Mouse (Mus musculus): ENCODE measurements around the gene Synpr.

Synpr gene

DNA sequence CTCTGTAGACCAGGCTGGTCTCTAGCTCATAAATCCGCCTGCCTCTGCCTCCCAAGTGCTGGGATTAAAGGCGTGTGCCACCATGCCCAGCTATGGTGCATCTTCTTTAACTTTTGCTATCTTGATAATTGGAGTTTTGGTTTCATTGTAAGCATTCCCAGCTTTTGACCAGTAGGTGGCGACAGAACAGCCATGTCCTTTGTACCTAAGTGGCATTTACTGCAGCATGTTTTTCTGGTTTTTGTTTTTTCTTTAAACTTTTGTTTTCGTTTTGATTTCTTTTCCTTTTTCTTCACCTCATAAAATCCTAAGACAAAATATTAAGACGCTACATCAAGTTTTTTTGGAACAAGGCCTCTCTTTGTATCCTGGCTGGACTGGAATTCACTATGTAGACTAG lies 69.6 kb downstream of the Synpr start:
- no peak for DNase-seq (ENCODE audit: extremely low read depth, low read depth)

DNA sequence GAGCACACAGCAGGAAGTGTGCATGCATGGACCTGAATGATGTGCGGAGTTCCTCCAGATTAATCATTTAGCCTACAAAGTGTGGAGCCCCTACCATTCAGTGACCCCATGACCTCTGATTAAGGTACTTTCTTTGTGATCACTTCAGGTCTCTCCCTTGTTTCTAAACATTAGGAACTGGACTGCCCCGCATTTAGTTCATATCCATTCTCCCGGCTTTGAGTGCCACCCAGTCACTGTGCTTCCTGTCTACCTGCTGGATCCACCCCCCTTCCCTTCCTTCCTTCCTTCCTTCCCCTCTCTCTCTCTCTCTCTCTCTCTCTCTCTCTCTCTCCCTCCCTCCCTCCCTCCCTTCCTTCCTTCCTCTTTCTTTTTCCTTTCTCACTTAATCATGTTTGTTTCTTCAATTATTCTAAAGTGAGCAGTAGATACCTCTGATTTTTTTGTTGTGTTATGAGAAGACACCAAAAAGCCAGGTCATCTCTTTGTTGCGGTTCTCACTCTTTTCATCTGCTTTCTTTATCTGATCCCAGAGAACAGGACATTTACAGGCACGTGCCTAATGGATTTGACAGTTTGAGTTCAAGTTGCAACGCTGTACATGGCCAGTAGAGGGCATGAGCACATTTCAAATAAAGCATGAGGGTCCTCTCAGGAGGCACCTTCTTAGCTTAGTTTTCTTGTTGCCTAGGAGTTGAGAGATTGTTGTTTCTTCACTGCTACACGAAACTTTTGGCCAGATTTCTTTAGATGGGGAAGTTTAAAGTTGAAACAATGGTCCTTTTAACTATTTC lies 71.2 kb downstream of the Synpr start:
- DNase-seq (ENCODE audit: extremely low read depth, low read depth) = peak; percentile 23

DNA sequence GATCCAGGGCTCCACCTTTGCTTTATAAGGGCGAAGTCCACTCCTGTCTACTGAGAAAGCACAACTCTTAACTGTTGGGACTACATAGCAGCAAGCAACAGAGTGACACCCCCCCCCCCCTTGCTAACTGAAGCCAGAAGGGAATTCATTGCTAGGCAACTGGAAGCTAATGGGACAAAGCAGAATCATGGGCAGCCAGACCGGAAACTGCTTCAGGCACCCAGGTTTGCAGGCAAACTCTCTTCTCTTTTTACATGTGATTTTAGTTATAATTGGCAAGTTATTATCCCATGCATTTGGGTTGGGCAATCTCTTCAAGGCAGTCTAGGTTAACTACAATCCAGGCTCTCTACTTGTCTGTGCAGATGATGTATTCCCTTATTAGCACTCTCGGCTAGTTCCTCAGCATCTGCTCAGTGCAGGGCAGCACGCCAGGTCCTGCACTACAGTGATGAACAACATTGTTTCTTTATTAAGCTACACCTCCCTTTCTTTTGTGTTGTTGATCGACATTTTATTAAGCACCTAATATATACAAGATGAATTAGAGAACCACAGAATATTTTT lies 72.6 kb downstream of the Synpr start:
- no peak for DNase-seq (ENCODE audit: extremely low read depth, low read depth)

DNA sequence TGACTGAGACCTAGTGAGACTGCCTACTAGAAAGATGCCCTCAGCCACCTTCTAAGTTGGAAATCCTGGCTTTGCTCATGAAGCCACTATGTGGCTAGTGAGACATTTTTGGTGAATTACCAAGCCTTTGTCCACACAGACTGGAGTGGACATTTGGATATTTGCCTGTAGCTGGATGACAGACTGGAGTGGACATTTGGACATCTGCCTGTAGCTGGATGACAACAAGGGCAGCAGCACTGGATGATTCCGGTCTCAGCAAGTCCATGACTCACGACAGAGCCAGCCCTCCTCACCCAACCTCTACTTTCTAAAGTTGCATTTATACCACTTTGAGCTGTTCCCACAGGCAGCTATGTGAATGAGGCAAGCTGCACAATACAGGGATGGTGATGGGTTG lies 73.5 kb downstream of the Synpr start:
- DNase-seq (ENCODE audit: extremely low read depth, low read depth) = no peak

DNA sequence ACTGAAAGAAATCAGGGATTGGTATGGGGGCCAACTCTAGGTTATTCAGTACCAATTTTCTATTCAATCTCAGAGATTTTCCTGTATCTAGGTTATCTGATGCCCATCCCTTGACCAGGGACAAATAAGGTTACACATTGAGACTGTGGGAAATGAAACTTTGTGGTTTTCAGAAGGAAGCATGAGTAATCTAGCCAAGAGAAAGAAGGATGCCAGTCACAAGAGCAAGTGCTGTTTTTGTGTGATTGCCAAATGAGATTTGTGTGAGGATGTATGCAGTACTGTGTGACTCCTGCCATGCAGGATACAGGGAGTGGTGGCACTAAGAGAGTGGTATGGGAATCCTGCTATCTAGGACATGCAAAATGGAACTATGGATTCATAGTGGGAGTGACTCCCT lies 76.6 kb downstream of the Synpr start:
- no peak for DNase-seq (ENCODE audit: extremely low read depth, low read depth)

DNA sequence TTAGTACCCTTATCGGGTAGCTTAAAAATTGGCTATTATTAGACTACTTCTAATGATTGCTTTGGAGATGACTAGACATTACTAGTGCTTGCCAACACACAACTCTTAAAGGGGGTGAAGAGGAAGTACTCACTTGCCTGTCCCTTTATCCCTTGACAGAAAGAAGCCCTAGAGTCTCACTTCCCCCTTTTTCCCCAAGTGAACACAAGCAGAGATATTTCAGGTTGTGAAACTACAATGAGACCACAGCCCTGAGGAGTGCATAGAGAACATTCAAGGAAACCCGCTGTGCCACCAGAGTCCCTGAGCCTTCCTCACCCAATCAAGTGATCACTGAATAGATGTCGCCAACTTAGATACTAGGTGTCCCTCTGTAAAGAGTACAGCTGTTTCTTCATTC lies 77.1 kb downstream of the Synpr start:
- no peak for DNase-seq (ENCODE audit: extremely low read depth, low read depth)

DNA sequence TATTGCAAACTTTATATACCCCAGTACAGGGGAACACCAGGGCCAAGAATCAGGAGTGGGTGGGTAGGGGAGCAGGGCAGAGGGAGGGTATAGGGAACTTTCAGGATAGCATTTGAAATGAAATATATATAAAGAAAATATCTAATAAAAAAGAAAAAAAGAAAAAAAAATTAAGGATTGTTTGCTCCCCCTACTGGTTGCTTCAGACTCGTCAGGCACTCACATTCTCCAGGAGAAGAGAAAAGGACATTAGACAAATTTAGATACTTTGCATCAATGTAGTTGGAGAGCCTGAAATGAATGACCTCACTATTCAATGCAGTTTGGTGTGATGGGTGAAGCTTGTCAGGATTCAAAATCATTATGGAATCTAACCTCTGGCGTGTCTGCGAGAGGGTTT lies 83.7 kb downstream of the Synpr start:
- no peak for DNase-seq (ENCODE audit: extremely low read depth, low read depth)

DNA sequence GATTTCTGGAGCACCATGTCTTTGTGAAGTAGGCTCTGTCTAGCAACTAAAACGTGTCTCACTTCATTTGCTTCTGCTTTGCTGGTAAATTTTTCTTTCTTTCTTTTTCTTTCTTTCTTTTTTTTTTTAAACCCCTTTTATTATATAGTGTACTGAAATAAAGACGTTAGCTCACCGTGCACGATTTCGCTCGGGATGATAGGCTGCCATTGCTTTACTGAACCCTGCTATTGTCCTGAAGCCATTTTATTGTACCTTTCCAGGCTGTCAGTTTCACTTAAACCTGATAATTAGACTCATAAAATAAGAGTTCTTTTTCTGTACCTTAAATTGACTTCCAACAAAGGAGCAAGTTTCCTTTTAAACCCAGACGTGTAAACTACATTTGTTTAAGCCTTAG lies 104.5 kb downstream of the Synpr start:
- DNase-seq (ENCODE audit: extremely low read depth, low read depth) = no peak

DNA sequence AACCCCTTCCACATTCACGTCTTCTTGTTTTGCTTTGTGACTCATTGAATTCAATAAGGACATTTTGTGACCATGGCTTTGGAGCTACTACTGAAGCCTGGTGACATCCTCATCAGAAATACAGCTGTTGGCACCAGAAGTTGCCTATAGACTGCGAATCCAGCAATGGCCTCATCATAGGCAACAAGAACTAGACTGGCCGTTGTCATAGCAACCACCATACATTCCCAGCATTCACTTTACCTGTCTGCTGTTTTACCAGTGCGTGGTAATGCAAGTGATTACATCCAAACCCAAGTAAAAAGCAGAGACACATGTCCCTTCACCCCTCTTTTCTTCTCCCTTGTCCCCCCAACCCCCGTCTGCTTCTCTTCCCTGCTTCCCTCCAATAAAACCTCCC lies 105.4 kb downstream of the Synpr start:
- DNase-seq (ENCODE audit: extremely low read depth, low read depth) = no peak

DNA sequence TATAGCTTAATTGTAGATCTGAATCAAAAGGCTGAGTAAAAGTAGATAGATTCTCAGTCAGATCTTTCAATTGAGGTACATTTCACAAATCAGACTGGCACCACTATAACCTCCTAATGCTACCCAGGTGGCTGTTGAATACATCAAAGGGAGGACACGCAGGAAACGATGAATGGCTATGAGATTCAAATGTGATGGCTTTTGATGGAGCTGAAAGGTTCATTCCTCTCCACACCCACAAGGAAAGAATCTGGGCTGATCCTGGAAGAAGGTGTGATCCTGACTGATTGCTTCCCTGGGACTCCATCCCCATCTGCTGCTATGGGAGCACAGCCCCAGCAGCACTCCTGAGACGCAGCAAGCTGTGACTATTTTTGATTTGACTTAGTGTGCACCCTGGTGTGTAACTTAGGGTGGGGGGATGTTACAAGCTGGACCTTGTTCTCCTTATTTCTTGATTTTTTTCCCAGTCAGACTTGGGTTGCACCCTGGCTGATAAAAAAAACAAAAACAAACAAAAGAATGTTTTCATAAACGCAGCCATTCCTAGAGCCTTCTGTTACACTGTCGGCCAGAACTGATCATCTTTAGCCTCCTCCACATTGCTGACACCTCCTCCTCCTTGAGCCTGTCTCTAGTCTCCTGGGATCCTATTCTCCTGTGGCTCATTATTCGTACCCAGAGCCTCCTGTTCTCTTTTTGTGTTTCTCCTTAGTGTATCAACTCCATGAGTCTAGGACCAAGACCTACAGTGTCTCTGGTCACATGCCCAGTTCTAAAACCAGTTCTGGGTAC lies 114.8 kb downstream of the Synpr start:
- DNase-seq (ENCODE audit: extremely low read depth, low read depth) = no peak

DNA sequence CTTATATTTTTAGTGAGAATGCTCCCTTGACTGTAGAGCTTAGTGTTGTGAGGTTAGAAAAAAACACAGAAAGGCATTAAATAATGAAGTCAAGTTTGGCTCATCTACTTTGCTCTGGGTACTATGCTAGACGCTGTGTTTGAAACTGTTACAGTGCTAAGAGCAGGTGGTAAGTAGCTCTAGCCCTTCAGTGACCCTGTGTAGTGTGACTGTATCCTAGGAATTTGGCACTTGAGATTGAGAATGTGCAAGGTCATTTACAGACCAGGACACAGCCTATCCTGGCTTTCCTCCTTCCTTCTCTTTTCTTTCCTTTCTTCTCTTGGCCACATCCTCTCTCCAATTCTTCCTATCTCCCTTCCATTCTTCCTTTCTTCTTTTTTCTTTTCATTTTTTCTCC lies 127.1 kb downstream of the Synpr start:
- no peak for DNase-seq (ENCODE audit: extremely low read depth, low read depth)

DNA sequence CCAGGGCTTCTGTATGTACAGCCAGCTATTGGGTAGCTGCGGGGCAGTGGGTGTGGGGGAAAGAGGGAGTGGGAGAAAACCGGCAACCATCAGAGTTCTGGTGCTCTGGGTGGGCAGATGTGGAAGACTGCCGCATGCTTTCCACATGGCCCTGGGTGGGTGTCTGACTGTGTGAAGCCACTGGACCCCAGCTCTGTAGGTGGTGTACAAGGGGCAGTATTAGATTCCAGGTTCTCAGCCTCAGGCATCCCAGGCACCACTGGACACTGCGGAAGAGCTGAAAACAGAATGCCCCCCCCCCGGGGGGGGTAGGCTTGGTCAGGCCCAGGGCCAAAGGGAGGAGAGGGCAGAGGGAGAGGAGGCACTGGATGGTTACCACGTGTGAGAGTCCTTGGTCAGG lies 156.1 kb downstream of the Synpr start:
- no peak for DNase-seq (ENCODE audit: extremely low read depth, low read depth)

DNA sequence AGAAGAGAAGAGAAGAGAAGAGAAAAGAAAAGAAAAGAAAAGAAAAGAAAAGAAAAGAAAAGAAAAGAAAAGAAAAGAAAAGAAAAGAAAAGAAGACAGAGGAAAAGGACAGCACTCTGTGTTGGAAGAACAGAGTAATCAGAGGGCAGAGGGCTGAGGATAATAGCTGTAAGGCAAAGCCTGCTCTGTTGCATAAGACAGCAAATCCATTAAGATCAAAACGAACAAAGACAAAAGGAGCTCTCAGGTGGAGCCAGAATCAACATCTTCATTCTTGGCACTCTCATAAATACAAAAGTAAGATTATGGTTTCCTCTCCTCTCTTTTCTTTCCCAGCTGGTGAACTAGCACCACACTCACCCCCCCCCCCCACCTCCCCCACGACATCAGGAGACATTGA lies 160.3 kb downstream of the Synpr start:
- DNase-seq (ENCODE audit: extremely low read depth, low read depth) = no peak

DNA sequence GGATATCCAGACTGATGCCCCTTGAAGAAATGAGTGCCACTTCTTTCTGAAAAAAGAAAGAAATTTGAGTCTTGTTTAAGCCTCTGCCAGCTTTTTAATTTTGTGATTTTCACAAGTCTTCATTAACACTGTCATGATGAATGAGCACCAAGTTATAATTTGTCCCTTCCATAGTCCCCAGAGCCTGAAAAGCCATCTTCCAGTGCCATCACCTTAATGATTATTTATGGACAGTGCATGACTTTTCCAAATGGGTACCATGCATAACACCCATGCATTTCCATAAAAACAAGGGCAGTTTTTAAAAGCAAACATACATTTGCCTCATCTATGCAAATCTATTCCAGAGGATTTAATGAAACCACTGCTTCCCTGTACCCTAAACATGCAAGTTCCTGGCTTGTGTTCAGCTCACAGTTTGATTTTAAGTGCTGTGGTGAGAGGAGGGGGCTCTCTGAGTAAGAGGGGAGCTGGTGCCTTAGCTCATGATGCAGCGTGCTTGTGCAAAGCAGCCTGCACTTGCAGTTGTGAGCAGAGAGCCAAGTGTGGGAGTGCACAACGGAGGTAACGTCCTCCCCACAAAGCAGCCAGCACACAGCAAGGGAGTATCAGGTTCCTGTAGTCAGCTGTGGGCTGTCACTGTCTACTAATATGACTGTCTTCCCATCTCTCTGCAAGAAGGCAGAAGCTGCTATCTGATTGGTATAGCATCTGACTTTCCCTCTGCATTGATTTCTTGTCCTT lies 169.1 kb downstream of the Synpr start:
- no peak for DNase-seq (ENCODE audit: extremely low read depth, low read depth)

DNA sequence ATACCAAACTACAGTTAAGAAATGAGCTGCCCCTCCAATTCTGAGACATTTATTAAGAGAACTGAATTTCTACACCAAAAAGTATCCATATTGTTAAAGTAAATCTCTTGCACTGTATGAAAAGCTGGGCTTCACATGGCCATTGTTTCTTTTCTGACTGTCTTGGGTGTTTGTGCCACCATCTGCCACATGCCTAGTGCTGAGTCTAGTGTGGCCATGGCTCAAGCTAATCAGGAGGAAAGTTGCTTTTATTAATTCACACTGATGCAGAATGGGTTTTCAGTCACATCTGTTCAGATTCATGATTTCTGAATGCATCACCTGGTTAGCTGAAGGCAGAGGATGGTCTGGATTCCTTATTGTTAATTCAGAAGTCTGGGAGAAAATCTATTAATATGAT lies 170.4 kb downstream of the Synpr start:
- no peak for DNase-seq (ENCODE audit: extremely low read depth, low read depth)

DNA sequence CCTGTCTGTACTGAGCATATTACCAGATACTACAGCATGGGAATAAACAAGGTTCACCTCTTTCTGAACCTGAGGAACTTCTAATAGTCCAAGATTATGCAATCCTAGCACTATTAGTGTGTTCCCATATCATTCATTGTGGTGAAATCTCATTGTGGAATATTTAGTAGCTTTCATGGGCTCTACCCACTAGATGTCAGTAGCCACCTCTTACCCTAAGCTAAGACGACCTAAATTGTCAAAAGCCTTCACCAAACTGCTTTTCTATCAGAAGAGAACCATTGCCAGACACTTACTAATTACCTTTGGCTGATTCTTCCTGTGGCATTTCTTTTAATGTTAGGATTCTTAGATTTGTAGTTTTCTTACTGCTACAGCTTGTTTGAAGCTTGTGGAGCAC lies 174.8 kb downstream of the Synpr start:
- DNase-seq (ENCODE audit: extremely low read depth, low read depth) = no peak

DNA sequence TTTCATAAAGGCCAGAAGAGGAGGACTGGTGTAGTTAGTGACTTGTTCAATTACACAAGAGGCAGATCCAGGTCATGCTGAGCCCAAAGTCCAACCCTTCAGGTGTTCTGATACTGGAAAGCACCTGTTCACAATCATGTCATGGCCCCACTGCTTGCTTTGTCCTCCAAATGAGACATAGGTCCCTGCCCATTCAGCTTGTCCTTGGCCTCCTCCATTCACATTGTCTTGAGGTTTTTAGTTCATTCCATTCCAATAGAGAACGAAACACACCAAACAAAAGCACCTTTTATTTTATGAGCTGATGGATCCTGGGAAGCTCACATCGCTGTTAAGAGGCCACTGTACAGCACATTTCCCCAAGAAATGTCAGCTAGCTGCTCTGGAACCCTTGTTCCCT lies 184.6 kb downstream of the Synpr start:
- no peak for DNase-seq (ENCODE audit: extremely low read depth, low read depth)

DNA sequence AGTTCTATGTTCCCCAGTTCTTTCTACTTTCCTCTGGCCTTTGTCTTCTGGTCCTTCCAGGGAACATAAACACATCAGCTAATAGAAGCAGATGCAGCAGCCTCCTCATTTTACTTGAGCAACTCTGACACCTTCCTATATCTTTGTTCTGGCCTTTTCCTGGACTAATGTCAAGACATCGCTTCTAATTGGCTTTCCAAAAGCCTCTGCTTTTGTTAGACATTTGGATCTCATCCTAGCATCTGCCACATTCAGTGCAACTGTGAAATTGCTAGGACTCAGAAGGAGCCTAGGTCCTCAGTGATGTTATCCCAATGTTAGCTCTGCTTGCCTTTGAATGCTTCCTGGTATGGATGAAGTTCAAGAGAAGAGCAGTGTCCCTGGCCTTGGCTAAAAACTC lies 193.2 kb downstream of the Synpr start:
- no peak for DNase-seq (ENCODE audit: extremely low read depth, low read depth)

DNA sequence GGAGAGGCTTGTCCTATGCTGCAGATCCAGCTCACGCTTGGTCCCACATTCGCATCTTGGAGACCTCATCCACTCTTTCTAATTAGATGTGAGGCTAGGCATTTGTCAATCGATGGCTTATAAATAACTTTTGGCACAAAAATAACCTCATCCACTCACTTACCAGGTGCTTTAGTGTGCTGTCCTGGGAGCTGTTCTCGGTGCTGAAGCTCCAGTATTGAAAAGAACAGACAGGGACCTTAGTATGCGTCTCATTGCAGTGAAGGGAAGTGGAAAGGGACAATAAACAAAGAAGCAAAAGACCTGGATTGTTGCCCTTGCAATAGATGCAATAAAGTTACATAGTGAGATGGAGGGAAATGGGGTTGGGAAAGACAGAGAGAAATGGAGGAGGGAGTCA lies 220.8 kb downstream of the Synpr start:
- no peak for DNase-seq (ENCODE audit: extremely low read depth, low read depth)

DNA sequence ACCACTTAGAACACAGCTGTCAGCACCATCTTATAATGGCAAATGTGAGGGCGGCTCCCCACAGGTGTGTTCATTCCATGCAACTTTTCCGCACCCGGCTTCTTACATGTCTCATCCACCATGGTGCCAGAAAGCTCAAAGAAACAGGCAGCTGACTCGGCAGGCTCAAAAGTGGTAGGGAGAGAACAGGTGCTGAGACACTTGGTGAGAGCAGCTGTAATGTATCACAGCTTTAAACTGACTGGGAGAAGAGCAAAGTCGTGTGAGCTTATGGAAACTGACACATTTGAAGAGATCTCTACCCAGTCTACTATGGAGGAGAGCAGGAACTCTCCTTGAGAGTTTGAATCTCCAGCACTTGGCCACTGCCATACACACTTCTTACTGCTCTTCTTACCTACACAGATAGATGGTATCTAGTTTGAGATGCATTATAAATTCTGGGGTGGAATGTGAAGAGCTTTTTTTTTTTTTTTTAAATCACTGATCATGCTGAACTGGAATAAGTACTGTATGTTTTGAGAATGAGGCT lies 234.1 kb downstream of the Synpr start:
- no peak for DNase-seq (ENCODE audit: extremely low read depth, low read depth)

DNA sequence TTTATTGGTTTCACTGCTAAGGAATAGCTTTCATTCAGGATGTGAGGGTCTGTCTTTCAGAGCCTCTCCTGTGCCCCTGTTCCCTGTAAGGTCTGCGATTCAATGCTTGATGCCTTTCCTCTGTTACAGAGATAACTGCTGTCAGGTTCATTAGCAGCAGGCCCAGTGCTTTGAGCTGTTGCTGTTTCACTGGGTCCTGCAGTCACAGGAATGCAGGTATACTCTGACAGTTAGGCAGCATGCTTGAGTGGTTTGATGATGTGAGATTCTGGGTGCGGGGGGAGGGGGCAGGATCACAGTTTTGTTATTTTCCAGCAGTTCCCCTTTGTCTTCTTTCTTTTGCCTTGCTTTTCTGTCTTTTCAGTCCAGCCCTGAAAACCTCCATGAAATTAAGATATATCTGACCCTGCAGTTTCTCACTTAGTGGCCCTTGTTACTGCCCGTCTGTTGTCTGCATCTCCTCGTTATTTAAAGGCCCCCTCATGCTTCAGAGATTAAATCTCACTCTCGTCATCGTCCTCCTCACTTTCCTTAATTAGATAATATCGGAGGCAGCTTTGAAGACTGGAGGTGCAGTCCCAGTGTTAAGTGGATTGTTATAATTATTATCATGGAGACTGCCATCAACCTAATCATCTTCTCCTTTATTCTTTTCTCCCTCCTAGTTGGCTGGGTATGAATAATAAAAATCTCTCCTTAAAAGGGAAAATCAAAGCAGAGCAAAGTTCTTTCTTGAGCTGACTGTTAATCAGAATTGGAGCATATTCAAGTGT lies 234.8 kb downstream of the Synpr start:
- DNase-seq (ENCODE audit: extremely low read depth, low read depth) = no peak
